Mouse (Mus musculus) embryonic facial prominence, embryonic 14.5 days (tissue): ENCODE measurements around the gene Camk1d. TPM values are rescaled to one million over a fixed set of nuclear protein-coding genes. Genes with fewer than 3 reads are reported as not detected.
A peak's percentile ranks its signal among the peaks of the same experiment; 100 is the strongest.

ENCODE experiments used
- ATAC-seq: fragments of 200-750 bp; cut with Nextera tagmentation; 2 replicates; pipeline ENCODE4 v1.8.0; 2017; ENCODE audit warnings: low read depth, moderate number of reproducible peaks, moderate TSS enrichment
- DNase-seq: peaks from one replicate; pipeline ENCODE4 v3.0.0-alpha.2; 2015; ENCODE audit warnings: low spot score
- H3K27ac ChIP-seq: fragments of 300-500 bp; sonication (generic); replicated peaks from 2 replicates; pipeline ENCODE4 v1.5.1; 2014; ENCODE audit warnings: low read depth, mild to moderate bottlenecking, low read length, moderate library complexity
- H3K27me3 ChIP-seq: fragments of 300-500 bp; sonication (generic); replicated peaks from 2 replicates; pipeline ENCODE4 v1.6.1; 2014; ENCODE audit warnings: low read length; ENCODE audit not compliant: control insufficient read depth, insufficient read depth
- H3K36me3 ChIP-seq: fragments of 300-500 bp; sonication (generic); 2 replicates; pipeline ENCODE4 v1.6.1; 2014; ENCODE audit warnings: low read length, mixed read lengths; ENCODE audit not compliant: control insufficient read depth, insufficient read depth
- H3K4me1 ChIP-seq: fragments of 300-500 bp; sonication (generic); 2 replicates; pipeline ENCODE4 v1.6.1; 2014; ENCODE audit warnings: antibody characterized with exemption, low read length; ENCODE audit not compliant: control insufficient read depth, insufficient read depth
- H3K4me2 ChIP-seq: fragments of 300-500 bp; sonication (generic); 2 replicates; pipeline ENCODE4 v1.6.1; 2014; ENCODE audit warnings: low read depth, mild to moderate bottlenecking, low read length, moderate library complexity, mixed read lengths
- H3K4me3 ChIP-seq: fragments of 300-500 bp; sonication (generic); 2 replicates; pipeline ENCODE4 v1.5.1; 2014; ENCODE audit warnings: low read depth, mild to moderate bottlenecking, low read length
- H3K9ac ChIP-seq: fragments of 300-500 bp; sonication (generic); 2 replicates; pipeline ENCODE4 v1.6.1; 2014; ENCODE audit warnings: low read depth, mild to moderate bottlenecking, low read length, moderate library complexity, mixed read lengths
- H3K9me3 ChIP-seq: fragments of 300-500 bp; sonication (generic); 2 replicates; pipeline ENCODE4 v1.6.1; 2016; ENCODE audit warnings: low read length; ENCODE audit not compliant: control insufficient read depth
- WGBS: fragments of 180-500 bp; shearing (Covaris S2); extraction: QIAGEN DNeasy Blood & Tissue Kit; methylation state at CpG from one replicate; pipeline ENCODE4 v1.1.7; 2014; 5-methylcytosine and 5-hydroxymethylcytosine counted together
- polyA plus RNA-seq: library from polyadenylated mRNA; unstranded; fragments of >200 nt; fragmentation: Nextera tagmentation; extraction: Ambion mirVana; gene quantifications from 2 replicates; pipeline ENCODE4 v1.2.1, GENCODE M21; 2014

Camk1d gene
- polyA plus RNA-seq, 1 experiment from 2014 or later = 6.2 TPM

DNA sequence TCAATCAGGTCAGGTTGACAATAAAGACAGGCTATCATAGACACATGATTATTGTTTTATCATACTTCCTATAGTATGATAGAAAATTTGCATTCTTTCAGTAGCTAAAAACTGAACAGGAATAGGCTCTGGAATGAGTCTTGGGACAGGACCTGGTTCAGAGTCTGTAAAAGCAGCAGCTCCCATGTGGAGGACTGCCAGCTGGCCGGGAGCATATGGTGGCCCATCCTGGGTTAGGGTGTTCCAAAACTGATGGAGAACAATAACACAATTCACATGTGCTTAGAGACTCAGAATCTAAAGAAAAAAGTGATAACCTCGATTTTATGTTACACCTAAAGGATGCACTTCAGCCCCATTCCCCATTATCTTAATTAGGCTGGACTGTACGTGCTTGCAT lies 343.0 kb downstream of the Camk1d start:
- Histone ChIP-seq H3K4me1 (0 out of 2 replicates have a peak, but pooled peaks cover 3% of the 10 kb centered on the region), H3K27ac (no peak overlapping the region), H3K4me2 (no peak overlapping the region), H3K27me3 (no peaks in the 10 kb centered on the region), H3K9ac (no peak overlapping the region), H3K9me3 (no peaks in the 10 kb centered on the region), H3K4me3 (no peak overlapping the region), H3K36me3 (no peaks in the 10 kb centered on the region)
- WGBS = 68% methylated on average over 3 of the region's 3 CpGs
- DNase-seq = no peak
- ATAC-seq = no peak

DNA sequence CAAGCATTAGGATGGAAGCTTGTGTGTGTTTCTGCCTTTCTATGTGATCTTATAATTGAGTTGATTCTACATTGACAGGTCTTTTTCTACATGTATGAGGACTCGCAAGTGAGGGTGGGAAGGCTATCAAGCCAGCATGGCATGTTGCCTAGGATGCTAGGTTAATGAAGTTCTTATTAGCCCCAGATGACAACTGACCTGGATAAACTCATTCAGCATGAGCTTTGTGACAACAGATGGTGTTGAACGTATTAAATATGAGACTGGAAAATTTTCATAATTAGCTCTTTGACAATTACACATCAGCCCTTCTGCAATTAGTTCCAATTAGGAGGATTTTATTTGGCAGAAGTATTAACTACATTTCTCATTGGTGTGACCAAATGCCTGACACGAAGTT lies 343.7 kb downstream of the Camk1d start:
- Histone ChIP-seq H3K4me3 (no peak overlapping the region), H3K4me1 (0 out of 2 replicates have a peak, but pooled peaks cover 3% of the 10 kb centered on the region), H3K27me3 (no peaks in the 10 kb centered on the region), H3K9me3 (no peaks in the 10 kb centered on the region), H3K4me2 (no peak overlapping the region), H3K27ac (no peak overlapping the region), H3K9ac (no peak overlapping the region), H3K36me3 (no peaks in the 10 kb centered on the region)
- WGBS = 67% methylated on average over 3 of the region's 3 CpGs
- ATAC-seq (no peak), DNase-seq (no peak)

DNA sequence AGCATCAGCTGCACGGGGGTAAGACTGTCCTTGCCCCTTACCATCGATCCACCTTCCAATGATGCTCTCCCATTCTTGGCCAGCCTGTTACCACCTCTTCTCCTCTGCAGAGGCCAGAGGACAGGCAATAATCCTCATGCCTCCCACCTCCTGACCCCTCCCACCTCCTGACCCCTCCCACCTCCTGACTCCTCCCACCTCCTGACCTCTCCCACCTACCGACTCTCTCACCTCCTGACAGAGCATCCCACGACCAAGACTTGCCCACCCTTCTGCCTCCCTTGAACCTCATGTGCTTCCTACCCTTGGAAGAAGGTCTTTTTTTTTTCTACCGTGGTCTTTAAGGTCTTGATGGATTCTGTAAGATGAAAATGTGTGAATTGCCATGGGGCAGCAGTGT lies 350.5 kb downstream of the Camk1d start:
- Histone ChIP-seq H3K4me3 (no peak overlapping the region), H3K4me2 (no peak overlapping the region), H3K27ac (no peak overlapping the region), H3K36me3 (no peaks in the 10 kb centered on the region), H3K27me3 (no peaks in the 10 kb centered on the region), H3K4me1 (0 out of 2 replicates have a peak, but pooled peaks cover 3% of the 10 kb centered on the region), H3K9me3 (no peaks in the 10 kb centered on the region), H3K9ac (no peak overlapping the region)
- WGBS = 52% methylated on average over 5 of the region's 5 CpGs
- no peak for ATAC-seq
- no peak for DNase-seq

DNA sequence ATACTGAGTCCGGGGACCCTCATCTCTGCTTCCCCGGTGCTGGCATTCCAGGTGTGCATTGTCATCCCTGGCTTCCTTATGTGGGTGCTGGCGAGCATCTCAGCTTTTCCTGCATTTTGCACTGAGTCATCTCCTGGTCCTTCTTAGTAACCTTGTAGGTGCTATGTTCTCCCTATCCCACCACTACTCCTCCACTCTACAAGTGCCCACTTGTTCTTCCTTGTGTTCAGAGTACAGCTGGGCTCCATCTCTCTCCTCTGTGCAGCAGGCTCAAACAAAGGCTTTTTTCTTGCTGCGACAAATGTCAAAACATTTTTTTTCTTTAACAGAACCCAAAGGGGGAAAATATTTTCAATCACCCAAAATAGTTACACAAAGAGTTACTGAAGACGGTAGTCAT lies 356.3 kb downstream of the Camk1d start:
- no peak for ATAC-seq
- no peaks in the 10 kb centered on the region for H3K36me3 ChIP-seq
- no peak overlapping the region for H3K4me2 ChIP-seq
- no peak for DNase-seq
- H3K27me3 ChIP-seq = no peaks in the 10 kb centered on the region
- no peak overlapping the region for H3K4me3 ChIP-seq
- H3K9ac ChIP-seq = no peak overlapping the region
- H3K9me3 ChIP-seq = no peaks in the 10 kb centered on the region
- no peaks in the 10 kb centered on the region for H3K4me1 ChIP-seq
- H3K27ac ChIP-seq = no peak overlapping the region
- 74% methylated on average over 5 of the region's 5 CpGs for WGBS

DNA sequence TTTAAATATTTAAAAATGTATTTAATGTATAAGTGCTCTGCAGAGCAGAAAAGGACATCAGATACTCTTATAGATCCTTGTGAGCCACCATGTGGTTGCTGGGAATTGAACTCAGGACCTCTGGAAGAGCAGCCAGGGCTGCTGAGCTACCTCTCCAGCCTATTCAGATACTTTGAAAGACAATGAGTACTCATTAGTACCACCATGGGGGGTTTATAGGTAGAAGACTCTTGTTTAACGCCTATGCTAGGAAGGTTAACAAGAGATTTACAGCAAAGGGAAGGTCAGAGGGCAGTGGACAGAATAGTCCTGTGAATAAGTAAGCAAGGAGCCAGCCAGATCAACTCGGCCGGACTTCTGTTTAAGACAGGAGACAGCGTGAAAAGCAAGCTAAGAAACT lies 357.3 kb downstream of the Camk1d start:
- no peak overlapping the region for H3K4me3 ChIP-seq

DNA sequence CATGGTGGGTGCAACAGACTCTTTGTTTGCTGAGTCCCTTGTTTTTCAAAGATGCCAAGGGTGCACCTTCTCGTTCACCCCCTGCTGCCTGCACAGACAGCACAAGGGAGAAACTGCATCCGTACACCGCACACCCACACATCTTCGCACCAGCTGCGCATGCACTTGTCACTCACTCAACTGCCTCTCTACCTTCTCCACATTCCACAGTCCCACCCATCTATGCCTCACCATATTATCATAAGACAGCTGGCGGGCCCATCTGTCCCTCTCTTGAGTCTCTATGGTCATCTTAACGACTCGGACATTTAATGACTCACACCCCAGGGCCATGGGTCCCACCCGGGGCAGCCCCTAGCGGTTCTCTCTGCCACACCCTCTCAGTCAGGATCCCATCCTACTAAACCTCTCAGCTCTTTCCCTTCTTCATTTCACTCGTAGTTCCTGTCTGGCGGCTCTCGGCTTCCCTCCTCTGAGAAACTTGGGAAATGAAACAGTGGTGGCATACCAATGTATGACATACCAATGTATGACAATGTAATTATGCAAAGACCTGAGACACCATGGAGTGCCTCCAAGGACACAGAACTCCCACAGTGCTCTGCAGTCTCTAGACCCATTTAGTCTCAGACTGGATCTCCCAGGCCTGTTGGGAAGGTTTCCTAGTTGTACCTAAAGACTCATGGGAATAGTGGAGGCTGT lies 361.3 kb downstream of the Camk1d start:
- H3K36me3 ChIP-seq = no peaks in the 10 kb centered on the region
- no peak overlapping the region for H3K9ac ChIP-seq
- H3K9me3 ChIP-seq = no peaks in the 10 kb centered on the region
- no peak overlapping the region for H3K4me2 ChIP-seq
- H3K4me3 ChIP-seq = no peak overlapping the region
- DNase-seq (peak; percentile 11), ATAC-seq (peak; percentile 74; the same call in 1 of the 2 replicates)
- H3K27ac ChIP-seq = no peak overlapping the region
- H3K4me1 ChIP-seq = no peaks in the 10 kb centered on the region
- no peaks in the 10 kb centered on the region for H3K27me3 ChIP-seq
- 82% methylated on average over 13 of the region's 13 CpGs for WGBS

More for the DNA sequence above, 357.3 kb downstream of the Camk1d start:
- 76% methylated on average over 4 of the region's 4 CpGs for WGBS
- H3K36me3 ChIP-seq = no peaks in the 10 kb centered on the region
- H3K27ac ChIP-seq = no peak overlapping the region
- no peak overlapping the region for H3K9ac ChIP-seq
- ATAC-seq = no peak
- no peaks in the 10 kb centered on the region for H3K27me3 ChIP-seq
- H3K9me3 ChIP-seq = no peaks in the 10 kb centered on the region
- no peaks in the 10 kb centered on the region for H3K4me1 ChIP-seq
- no peak overlapping the region for H3K4me2 ChIP-seq
- DNase-seq = no peak

DNA sequence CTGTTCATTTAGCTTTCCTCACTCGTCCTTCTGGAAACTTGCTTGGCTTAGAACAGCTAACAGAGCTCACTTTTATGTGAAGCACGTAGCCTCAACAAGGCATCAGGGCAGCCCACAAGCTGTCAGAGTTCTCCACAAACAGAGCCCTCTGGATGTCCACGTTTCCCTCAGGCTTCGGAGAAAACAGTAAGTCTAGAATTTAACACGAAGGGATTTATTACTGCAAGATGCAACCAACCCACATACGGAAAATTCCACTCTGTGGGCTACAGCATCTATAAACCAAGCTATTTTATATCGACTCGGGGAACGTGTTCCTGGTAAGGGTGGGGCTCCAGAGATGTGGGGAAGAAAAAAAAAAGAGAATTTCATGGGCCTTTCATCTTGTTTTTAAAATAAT lies 369.0 kb downstream of the Camk1d start:
- ATAC-seq (no peak), DNase-seq (peak; percentile 22)

DNA sequence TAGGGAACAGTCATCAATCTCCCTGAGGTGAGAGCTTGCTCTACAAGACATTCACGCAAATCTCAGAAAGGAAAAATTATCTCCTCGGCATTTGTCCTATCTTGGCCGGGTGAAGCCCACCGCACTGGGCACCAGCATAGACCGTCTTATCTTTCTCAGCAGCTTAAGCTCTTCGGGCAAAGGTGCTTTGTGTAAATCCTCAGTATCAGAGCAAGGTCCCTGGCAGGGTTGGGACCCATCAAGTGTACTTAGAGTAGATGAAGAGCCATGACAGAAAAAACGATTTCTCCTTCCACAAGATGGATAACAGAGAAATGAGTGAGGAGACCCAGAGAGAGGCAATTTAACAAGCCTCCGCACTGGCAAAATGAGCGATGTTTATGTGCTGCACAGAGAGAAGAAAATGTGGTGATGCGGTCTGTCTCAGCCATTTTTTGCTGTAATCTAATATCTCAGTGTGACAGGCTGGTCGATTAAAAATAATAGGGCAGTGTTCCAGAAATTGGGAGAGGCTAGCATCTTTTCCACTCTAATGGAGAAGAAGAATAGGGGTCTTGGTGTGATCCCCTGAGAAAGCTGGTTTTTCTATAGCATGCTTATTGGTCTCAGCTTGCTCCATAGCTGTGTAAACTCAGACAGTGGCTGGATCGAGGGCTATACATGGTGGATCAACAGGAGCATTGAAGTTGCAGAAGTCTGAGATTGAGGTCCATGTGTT lies 386.6 kb downstream of the Camk1d start:
- H3K9ac ChIP-seq = no peak overlapping the region
- H3K36me3 ChIP-seq = no peaks in the 10 kb centered on the region
- H3K4me2 ChIP-seq = no peak overlapping the region
- ATAC-seq (no peak), DNase-seq (no peak)
- H3K4me1 ChIP-seq = no peaks in the 10 kb centered on the region
- H3K9me3 ChIP-seq = no peaks in the 10 kb centered on the region
- H3K27ac ChIP-seq = no peak overlapping the region
- no peaks in the 10 kb centered on the region for H3K27me3 ChIP-seq
- 75% methylated on average over 12 of the region's 12 CpGs for WGBS
- no peak overlapping the region for H3K4me3 ChIP-seq

More for the DNA sequence above, 369.0 kb downstream of the Camk1d start:
- Histone ChIP-seq H3K27ac (no peak overlapping the region), H3K4me2 (no peak overlapping the region), H3K9ac (no peak overlapping the region), H3K4me3 (no peak overlapping the region), H3K27me3 (no peaks in the 10 kb centered on the region), H3K4me1 (no peaks in the 10 kb centered on the region), H3K9me3 (no peaks in the 10 kb centered on the region), H3K36me3 (no peaks in the 10 kb centered on the region)
- WGBS = 63% methylated on average over 9 of the region's 9 CpGs
